Mouse (Mus musculus): ENCODE measurements at regions not wholly inside any gene's neighbourhood (a gene's known extent, or its start where the extent isn't known, plus 50 kb on each side); places are given as distances from the start of the nearest gene placed in this dataset.
"Not testable (repeated sequence)": the region's sequence is repeated elsewhere in the genome, so short reads cannot be mapped to it uniquely, and the experiment has no call there.

GRCm38 (mm10) chr14:27562564-27562963 is 54.3 kb upstream of the Ccdc66 start:
- peak; percentile 41 for ATAC-seq

GRCm38 (mm10) chr14:27561974-27562373 is 53.7 kb upstream of the Ccdc66 start:
- ATAC-seq = not testable (repeated sequence)

GRCm38 (mm10) chr14:27560434-27560833 is 52.2 kb upstream of the Ccdc66 start:
- peak; percentile 91 for ATAC-seq

- no peak for ATAC-seq
Measured at GRCm38 (mm10) chr14:27558794-27559491, 50.7 kb upstream of the Ccdc66 start.
